Mouse (Mus musculus): Measurements from ENCODE around the gene Tcf12.

The Tcf12 gene

DNA sequence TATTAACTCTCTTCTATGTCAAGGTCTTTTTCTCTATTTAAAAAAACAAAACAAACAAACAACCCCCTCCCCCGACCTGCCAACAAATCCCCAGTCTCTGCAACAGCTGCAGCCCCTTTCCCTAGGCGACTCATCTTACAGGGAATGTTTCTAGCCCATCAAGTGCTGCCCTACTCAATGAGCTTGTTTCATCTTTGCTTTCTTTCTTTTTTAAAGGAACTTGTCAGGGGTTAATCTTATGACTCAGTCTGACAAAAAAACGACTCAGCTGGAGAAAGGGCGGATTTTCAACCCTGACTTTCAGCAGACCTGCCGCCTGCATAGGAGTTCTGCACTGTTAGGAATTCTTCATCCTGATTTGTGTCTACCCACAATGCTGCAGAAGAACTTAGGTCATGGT is 212.8 kb downstream of the Tcf12 start:
- no peak for DNase-seq (ENCODE audit: low spot score)

DNA sequence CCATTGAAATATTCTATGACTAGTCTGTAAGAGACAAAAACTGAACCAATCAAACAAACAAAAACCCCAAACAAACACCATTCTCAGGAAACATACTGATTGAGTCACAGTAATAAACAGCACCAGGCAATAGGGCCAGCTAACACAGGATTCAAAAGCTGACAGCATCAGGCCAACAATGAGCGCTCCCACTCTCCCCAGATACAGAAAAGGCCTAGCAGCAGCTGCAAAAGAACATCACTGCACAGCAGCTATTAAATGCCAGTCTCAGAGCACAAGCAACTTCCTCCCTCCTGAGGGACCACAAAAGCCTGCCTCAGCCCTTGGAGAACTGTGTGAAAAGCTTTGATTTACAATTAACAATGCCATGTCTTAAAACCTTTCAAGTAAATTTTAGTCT is 214.3 kb downstream of the Tcf12 start:
- DNase-seq (ENCODE audit: low spot score), result no peak

DNA sequence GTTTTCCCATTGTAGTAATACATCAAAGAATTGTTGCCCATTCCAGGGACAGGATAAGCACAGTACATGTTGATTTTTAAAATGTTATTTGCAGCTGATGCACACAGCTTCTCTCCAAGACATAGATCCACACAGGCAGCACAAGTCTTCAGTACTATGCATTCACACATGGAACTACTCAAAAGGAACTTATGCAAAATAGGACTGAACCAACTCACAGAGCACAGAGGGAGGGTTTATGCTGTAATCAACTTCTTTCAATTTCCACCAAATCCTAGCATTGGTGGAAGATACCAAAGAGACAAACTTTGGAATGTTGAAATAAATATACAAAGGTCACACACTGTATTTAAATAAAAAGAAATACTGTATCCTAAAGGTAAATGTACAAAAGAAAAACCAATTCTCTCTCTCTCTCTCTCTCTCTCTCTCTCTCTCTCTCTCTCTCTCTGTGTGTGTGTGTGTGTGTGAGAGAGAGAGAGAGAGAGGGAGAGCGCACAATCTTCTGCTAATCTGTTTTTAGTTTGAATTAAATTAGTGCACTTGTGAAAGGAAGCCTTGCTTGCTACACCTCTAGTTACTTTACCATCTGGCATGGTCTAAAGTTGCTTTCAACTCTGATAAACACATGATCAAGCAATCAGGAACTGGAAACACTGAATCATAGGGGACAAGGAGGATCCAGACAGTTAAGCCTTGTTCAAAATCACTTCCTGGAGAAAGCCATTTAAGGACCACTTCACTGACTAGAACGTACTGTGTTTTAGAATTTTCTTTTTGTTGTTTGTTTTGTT is 215.5 kb downstream of the Tcf12 start:
- DNase-seq (ENCODE audit: low spot score), result no peak

DNA sequence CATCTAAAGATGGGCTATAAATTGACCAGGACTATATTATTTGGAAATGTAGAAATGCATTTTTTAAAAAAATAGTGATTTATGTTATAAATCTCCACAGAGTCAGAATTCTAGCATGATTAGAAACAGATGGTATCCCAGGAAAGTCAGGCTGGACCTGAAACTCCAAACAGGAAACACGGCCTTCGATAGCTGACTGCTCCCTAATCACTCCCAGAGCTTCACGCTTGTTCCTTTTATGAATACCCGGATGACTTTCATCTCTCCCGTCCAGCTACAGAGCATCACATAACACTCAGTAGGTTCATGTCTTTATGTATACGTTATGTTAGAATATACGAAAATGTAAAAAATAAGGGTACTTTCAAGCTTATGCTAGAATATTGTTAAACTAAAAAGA is 216.4 kb downstream of the Tcf12 start:
- no peak for DNase-seq (ENCODE audit: low spot score)

DNA sequence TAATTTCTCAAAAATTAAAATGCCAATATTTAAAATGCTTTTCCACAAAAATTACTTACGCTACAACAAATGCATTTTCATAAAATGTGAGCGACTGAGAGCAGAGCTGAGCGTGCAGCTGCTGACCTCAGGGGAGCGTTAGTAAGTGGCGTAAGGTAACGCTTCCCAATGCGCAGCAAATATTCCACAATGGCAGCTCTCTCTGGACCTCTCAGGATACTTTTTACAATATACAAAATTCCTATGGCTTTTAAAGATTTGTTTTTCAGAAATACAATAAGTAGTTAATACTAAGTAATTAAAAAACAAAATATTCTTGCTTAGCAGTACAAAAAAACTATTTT is 216.8 kb downstream of the Tcf12 start:
- DNase-seq (ENCODE audit: low spot score), result no peak

DNA sequence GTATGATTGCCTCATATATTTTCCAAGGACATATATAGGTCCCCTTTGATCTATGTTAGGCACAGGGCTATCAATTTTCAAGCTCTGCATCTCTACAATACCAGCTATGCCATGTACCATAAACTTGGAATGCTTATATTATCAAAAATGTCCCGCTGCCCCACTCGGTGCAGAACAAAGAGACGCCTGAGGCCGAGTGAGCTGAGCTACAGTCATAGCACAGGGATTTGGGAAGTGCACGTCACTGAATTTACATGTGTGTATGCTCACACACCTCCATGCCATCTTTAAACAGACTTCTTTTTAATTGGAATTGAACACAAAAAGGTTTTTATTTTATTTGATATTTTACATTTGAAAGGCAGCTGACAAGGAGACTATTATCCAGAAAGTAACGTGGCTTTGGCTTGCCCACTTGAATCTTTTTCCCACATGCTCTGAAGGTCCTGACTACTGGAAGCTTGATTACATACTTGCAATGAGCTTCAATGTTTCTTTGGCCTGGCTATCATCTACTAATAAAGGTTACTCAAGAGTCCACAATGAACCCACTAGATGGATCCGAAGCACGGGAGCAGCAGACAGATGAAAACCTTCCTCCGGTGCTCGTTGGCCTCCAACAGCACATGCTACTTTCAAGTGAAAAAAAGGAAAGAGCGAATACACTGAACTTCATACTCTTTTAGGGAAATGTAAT is 217.3 kb downstream of the Tcf12 start:
- no peak for DNase-seq (ENCODE audit: low spot score)

DNA sequence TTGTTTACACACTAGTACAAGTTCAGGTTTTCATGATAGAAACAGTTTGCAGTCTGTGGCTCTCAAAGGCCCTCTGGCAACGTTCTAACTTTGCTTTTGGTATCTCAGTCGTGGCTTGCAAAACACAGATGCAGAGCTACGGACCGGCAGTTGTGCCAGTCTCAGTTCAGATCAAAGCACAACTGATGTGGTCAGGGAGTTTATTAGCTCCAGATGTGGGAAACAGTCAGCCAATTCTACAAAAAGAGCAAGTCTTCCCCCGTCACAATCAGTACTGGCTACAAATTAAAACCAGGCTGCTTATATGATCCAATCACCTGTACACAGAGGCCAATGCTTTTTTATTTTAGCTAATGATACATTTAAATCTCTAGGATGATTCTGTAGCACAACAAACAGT is 223.2 kb downstream of the Tcf12 start:
- no peak for DNase-seq (ENCODE audit: low spot score)

DNA sequence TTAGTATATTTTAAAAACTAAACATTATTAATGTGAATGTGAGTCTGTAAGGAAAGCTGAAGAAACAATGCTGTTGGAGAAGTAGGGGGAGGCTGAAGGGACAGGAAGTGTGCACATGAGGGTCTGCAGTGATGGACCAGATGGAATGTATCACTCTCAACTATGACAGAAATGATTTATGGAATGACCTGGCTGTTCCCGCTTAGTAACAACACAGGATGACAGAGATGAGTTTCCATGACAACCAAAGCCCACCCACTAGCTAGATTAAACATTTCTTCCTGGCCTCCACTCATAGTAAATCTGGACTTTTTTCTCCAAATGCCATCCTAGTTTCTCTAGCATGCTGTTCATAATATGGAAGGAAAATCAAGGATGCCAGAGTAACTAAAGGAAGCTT is 231.0 kb downstream of the Tcf12 start:
- DNase-seq (ENCODE audit: low spot score), result no peak

DNA sequence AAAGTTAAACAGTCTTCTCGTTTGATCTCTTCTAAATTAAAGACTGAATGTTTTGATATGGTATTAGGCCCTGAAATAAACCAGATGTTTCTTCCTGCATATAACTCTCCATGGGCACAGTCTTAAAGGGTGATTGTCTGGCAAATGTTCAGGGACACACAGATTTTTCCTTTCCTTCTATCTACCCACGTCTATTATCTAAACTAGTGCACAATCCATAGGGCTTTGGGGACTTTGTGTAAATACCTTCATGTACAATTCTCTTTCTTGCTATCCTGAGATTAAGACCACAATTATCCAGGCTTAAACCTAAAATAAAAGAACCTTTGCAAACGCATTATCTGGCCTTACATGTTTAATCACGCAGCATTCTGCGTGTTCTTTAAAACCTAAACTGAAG is 231.7 kb downstream of the Tcf12 start:
- DNase-seq (ENCODE audit: low spot score), result no peak

DNA sequence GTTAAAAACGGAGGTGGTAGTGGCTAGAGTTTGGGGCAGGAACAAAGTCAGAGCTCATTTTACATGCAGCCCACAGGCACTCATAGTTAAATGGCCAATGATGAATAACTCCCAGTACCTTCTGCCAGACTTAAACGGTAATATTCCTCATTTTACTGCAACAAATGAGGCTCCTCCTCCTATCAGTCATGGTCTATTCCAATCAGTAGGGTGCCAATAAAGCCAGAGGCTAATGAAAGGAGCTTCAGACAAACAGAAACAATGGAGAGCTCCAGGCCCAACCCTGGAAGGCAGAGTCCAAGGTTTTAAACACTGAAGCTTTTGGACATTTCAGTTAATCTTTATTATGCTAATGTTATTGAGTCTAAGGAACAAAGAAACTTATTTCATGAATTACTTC is 232.3 kb downstream of the Tcf12 start:
- no peak for DNase-seq (ENCODE audit: low spot score)

DNA sequence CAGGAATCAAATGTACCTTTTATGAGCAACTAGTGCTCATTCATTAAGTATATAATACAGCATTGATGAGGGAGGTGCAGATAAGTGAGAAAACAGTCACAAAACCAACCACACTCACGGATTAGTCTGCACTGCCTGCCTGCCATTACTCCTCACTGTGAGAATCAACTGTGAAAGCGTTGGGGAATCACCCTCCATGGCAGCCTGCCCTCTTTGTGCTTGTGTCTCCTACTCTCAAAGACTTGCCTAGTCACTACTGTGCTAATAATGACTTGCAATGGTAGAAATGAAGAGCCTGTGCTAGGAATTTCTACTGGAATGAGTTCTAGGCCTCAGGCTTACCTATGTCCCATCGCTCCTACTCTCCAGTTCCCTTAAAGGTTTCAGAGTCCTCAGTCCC is 233.8 kb downstream of the Tcf12 start:
- DNase-seq (ENCODE audit: low spot score), result no peak

DNA sequence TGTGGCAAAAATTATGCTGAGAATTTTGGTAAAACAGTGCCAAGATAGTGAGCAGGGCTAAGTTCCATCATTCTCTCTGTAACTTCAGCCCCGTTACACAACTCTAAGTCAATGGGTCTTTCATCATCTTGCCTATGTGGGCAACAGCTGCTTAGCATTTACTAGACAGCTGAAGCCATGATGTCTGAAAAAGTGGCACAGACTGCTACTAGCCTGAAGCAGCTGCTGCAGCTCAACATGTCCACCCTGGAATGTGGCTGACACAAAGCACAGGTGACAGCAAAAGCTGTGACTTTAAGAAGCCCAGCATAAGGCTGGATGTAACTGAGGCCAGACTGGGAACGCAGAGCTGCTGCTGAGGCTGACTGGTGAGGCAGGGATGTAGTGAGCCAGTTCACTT is 236.9 kb downstream of the Tcf12 start:
- DNase-seq (ENCODE audit: low spot score), result no peak

DNA sequence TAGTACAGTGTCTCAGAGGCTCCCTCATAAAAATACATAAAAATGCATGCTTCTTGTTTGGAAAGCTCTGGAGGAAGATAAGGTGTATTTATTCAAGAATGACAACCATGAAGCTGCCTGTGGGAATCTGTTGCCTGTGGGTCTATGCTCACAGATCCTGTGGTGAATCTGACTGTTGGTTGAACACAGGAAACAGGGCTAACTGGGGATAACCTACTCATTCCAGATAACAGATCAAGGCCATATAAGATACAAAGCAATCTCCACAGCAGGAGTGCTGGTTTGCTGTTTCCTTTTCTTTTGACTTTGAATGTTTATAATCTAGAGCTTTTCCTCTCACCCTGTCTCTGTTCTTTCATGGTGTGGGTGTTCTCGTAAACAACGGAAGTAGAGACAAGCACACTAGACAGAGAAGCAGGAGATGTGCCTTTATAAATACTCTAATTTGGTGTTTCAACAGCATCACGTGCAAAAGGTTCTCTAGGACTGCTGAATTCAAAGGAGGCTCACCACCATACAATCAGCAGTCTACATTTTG is 237.6 kb downstream of the Tcf12 start:
- DNase-seq (ENCODE audit: low spot score), result no peak

DNA sequence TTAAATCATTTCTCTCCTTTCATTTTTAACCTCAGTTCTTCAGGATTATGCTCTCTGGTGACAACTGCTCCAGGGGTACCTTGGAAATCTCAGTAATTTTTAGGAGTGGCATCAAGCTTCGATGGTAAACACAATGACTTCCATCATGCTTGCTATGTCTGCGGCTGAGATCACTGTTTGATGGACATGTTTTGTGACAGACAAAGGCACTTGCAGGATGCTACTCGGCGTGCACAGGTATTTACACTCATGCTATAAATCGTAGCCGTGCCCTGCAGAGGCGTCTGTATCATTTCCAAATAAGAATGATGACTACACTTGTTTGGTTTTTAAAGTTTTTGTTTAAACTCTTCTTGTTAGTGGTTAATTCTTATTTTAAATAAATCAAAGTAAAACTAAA is 248.3 kb downstream of the Tcf12 start:
- DNase-seq (ENCODE audit: low spot score), result no peak

DNA sequence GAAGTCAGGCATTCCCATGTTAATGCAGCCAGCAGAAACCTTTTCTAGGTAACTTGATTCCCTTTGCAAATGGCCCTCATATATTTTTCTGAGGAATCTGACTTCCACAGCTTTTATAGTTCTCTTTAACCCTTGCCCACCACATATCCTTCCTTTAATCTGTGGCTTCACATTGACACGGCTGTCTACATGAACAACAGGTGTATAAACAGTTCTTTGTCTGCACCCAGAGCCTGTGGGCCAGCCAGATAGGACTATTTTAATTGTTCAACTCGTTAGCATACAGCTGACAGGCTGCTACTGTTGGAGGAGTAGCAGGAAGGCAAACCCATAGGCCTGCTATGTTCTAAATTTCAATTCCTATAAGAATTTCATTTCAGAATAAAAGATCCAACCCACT is 250.0 kb downstream of the Tcf12 start:
- DNase-seq (ENCODE audit: low spot score), result no peak

DNA sequence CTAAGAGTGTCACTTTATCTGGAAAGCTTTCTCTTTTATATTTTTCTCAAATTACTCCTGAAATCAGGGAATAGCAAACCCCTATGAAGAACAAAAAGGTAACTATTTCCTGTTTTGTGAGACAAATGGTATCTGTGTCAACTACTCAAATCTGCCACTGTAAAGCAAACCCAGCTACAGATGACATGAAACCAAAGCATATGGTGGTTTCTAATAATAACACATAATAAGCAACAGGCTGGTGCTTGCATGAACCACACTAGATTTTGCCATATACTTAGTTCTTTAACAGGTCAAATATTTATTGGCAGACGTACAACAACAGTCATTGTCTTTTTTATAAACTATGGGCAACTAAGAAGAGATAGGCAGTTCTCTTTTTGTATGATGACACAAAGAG is 253.7 kb downstream of the Tcf12 start:
- no peak for DNase-seq (ENCODE audit: low spot score)

DNA sequence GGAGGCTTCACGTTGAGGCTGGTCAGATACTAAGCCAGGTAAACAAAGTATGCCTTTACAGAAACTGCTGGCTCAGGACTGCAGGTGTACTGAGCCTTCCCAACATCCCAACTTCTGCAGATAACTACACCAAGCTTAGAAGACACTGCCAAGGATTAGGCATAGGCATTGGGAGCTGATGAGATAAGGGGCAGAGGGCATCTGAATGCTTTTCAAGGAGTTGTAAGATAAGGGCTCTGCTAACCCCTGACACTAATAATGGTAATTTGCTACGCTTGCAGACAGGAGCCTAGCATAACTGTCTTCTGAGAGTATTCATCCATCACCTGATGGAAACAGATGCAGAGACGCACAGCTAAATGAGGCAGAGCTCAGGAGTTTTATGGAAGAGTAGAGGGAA is 257.8 kb downstream of the Tcf12 start:
- DNase-seq (ENCODE audit: low spot score), result no peak

DNA sequence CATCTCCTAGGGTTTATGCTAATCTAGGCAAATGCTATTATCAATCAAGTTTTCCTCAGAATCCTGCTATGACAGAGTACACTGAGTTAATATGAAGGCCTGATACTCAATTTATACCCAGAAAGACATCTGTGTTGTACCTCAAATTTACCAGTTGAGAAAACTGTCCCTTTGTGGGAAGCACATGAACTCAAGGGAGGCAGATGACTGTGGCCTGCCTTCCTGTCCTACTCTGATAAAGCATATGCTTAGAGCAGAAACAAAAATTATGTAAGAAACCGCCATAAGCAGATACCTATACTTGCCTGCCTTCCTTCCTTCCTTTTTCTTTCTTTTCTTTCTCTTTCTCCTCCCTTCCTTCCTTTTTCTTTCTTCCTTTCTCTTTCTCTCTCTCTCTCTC is 261.4 kb downstream of the Tcf12 start:
- DNase-seq (ENCODE audit: low spot score), result no peak

DNA sequence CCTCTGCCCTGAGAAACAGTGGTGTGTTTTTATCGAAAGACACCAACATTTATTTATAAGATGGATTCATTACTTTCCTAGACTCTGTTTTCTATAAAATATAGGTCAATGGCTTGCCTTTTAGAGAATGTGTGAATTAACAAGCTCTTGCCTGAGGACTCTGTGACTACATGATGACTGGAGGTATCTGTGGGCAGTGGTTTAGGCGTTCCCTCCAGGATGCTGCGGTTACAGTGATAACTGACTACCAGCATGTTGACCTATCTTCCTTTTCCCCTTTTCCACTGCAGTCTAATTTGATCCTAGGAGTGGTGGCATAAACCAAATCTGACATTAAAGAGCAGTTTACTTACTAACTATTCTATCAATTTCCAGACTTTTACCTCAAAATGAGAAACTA is 263.3 kb downstream of the Tcf12 start:
- DNase-seq (ENCODE audit: low spot score), result no peak

DNA sequence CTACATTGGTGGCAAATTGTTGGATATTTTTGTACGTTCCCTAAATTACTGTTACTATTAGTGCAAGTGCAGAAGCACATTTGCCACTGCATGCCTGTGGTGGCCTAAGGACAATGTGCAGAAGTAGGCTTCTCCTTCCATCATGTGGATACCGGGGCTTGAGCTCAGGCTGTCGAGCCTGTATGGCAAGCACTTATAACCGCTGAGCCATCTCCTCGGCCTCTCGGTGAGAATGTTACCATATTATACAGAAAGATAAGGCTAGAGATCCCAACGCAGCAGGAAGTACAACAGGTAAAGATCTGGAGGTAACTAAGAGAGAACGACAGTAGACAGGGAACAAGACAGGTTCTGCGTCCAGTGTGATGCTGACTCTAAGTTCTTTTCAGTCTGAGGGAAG is 263.8 kb downstream of the Tcf12 start:
- DNase-seq (ENCODE audit: low spot score), result no peak

DNA sequence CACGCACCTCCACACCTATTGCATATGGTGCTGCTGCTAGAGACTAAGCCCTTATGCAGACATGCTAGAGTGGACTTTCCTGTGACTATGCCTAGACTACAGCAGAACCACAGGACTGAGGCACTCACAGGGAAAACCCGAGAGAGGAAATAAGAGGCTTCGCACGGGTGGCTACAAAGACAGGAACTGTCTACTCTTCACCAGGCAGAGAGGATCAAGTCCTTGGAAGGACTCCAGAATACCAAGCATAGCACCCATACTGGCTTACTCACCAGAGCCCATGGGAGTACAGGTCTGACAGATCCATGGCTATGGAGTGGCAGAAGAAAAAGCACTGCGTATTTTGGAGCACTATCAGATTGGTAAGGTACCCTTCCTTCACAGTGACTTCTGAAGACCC is 269.8 kb downstream of the Tcf12 start:
- no peak for DNase-seq (ENCODE audit: low spot score)

DNA sequence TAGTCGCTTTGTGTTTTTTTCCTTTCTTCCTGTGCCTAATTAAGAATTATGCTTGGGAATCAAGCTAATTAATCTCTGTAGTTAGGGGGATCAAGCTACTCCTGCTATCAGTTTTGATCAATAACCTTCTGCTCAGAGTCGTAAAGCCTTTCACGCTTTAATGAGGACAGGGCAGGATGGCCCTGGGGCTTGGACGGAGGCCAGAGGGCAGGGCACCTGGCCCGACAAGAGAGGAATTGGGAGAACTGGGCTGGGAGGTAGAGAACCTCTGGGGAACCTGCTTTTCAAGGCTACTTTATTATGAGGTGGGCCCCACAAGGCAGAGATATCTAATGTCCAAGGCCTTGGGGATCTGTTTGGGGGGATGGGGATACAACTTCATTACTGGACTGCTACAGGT is 274.3 kb downstream of the Tcf12 start:
- no peak for DNase-seq (ENCODE audit: low spot score)

DNA sequence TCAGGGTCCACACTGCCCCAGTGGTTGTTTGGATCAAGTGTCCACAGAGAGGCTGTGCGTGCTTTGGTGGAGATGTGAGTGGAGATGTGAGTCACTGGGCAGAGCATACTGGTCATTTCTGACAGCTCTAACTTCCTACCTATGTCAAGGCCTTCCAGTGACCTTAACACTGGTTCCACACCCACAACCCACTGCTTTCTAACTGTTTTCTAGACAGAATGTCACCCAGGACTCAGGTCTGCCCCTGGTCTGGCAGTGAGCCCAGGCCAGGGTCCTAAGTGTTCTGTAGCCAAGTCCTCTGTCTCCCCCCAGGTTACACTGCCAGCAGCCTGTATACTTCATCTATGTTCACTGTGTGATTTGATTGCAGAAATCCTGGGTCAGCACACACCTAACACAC is 275.3 kb downstream of the Tcf12 start:
- DNase-seq (ENCODE audit: low spot score), result no peak

Data from ovary, adult 18-20 months (tissue).